Mouse (Mus musculus) embryonic facial prominence, embryonic 15.5 days (tissue): ENCODE measurements around the gene Atp7a. TPM values are rescaled to one million over a fixed set of nuclear protein-coding genes. Genes with fewer than 3 reads are reported as not detected.
"Not testable (repeated sequence)": the region's sequence is repeated elsewhere in the genome, so short reads cannot be mapped to it uniquely, and the experiment has no call there.

ENCODE experiments used
- ATAC-seq: fragments of 200-750 bp; cut with Nextera tagmentation; 2 replicates; pipeline ENCODE4 v1.8.0; 2017; ENCODE audit warnings: low read depth, moderate TSS enrichment; ENCODE audit not compliant: insufficient number of reproducible peaks, low FRiP score, low TSS enrichment
- H3K27ac ChIP-seq: fragments of 300-500 bp; sonication (generic); replicated peaks from 2 replicates; pipeline ENCODE4 v1.5.1; 2015; ENCODE audit warnings: mild to moderate bottlenecking, inconsistent platforms
- H3K27me3 ChIP-seq: fragments of 300-500 bp; sonication (generic); 2 replicates; pipeline ENCODE4 v1.6.1; 2015; ENCODE audit warnings: inconsistent platforms
- H3K36me3 ChIP-seq: fragments of 300-500 bp; sonication (generic); 2 replicates; pipeline ENCODE4 v1.6.1; 2015; ENCODE audit warnings: mild to moderate bottlenecking, inconsistent platforms
- H3K4me1 ChIP-seq: fragments of 300-500 bp; sonication (generic); 2 replicates; pipeline ENCODE4 v1.6.1; 2015; ENCODE audit warnings: inconsistent platforms
- H3K4me2 ChIP-seq: fragments of 300-500 bp; sonication (generic); replicated peaks from 2 replicates; pipeline ENCODE4 v1.6.1; 2015; ENCODE audit warnings: mild to moderate bottlenecking, inconsistent platforms
- H3K4me3 ChIP-seq: fragments of 300-500 bp; sonication (generic); replicated peaks from 2 replicates; pipeline ENCODE4 v1.5.1; 2015; ENCODE audit warnings: mild to moderate bottlenecking, inconsistent platforms
- H3K9ac ChIP-seq: fragments of 300-500 bp; sonication (generic); 2 replicates; pipeline ENCODE4 v1.6.1; 2015; ENCODE audit warnings: inconsistent platforms
- H3K9me3 ChIP-seq: fragments of 300-500 bp; sonication (generic); replicated peaks from 2 replicates; pipeline ENCODE4 v1.6.1; 2016; ENCODE audit warnings: inconsistent platforms
- WGBS: fragments of 180-500 bp; shearing (Covaris S2); methylation state at CpG from one replicate; pipeline ENCODE4 v1.1.7; 2015; 5-methylcytosine and 5-hydroxymethylcytosine counted together
- polyA plus RNA-seq: library from polyadenylated mRNA; unstranded; fragments of >200 nt; fragmentation: Nextera tagmentation; extraction: Ambion mirVana; gene quantifications from 2 replicates; pipeline ENCODE4 v1.2.1, GENCODE M21; 2015

The Atp7a gene
- polyA plus RNA-seq, 1 experiment from 2014 or later, result 21.2 TPM

GRCm38 (mm10) chrX:106027343-106027674, 233 bp downstream of the Atp7a start:
- H3K9ac ChIP-seq, result peak overlapping the region; percentile 55
- peak overlapping the region; percentile 42 for H3K4me2 ChIP-seq
- peak overlapping the region; percentile 54 for H3K4me3 ChIP-seq
- 14% methylated on average over 8 of the region's 8 CpGs for WGBS
- no peak for ATAC-seq
- H3K36me3 ChIP-seq, result no peaks in the 10 kb centered on the region
- no peaks in the 10 kb centered on the region for H3K27me3 ChIP-seq
- H3K27ac ChIP-seq, result peak overlapping the region; percentile 88
- no peaks in the 10 kb centered on the region for H3K4me1 ChIP-seq
- no peaks in the 10 kb centered on the region for H3K9me3 ChIP-seq

GRCm38 (mm10) chrX:106030176-106030575, 3.1 kb downstream of the Atp7a start:
- H3K9ac ChIP-seq, result no peak overlapping the region
- no peaks in the 10 kb centered on the region for H3K4me1 ChIP-seq
- H3K36me3 ChIP-seq, result no peaks in the 10 kb centered on the region
- no peaks in the 10 kb centered on the region for H3K27me3 ChIP-seq
- ATAC-seq, result no peak
- 70% methylated on average over 5 of the region's 5 CpGs for WGBS
- no peak overlapping the region for H3K4me3 ChIP-seq
- no peaks in the 10 kb centered on the region for H3K9me3 ChIP-seq
- H3K4me2 ChIP-seq, result no peak overlapping the region
- no peak overlapping the region for H3K27ac ChIP-seq

- Histone ChIP-seq H3K27ac (no peak overlapping the region), H3K9me3 (no peaks in the 10 kb centered on the region), H3K36me3 (no peaks in the 10 kb centered on the region), H3K4me2 (no peak overlapping the region), H3K27me3 (no peaks in the 10 kb centered on the region), H3K4me1 (no peaks in the 10 kb centered on the region), H3K4me3 (no peak overlapping the region), H3K9ac (no peak overlapping the region)
- ATAC-seq, result no peak
These were observed 4.0 kb downstream of the Atp7a start for GRCm38 (mm10) chrX:106031124-106031523.

GRCm38 (mm10) chrX:106035727-106036126, 8.7 kb downstream of the Atp7a start:
- no peak for ATAC-seq
- no peaks in the 10 kb centered on the region for H3K9me3 ChIP-seq
- H3K9ac ChIP-seq, result no peak overlapping the region
- WGBS, result 60% methylated on average over 2 of the region's 2 CpGs
- H3K4me1 ChIP-seq, result 0 out of 2 replicates have a peak, but pooled peaks cover 3% of the 10 kb centered on the region
- no peaks in the 10 kb centered on the region for H3K36me3 ChIP-seq
- H3K27me3 ChIP-seq, result no peaks in the 10 kb centered on the region
- H3K4me2 ChIP-seq, result no peak overlapping the region
- no peak overlapping the region for H3K27ac ChIP-seq
- H3K4me3 ChIP-seq, result no peak overlapping the region

GRCm38 (mm10) chrX:106037185-106037752, 10.2 kb downstream of the Atp7a start:
- no peak for ATAC-seq
- Histone ChIP-seq H3K4me2 (no peak overlapping the region), H3K27ac (no peak overlapping the region), H3K36me3 (no peaks in the 10 kb centered on the region), H3K4me1 (0 out of 2 replicates have a peak, but pooled peaks cover 3% of the 10 kb centered on the region), H3K27me3 (no peaks in the 10 kb centered on the region), H3K4me3 (no peak overlapping the region), H3K9me3 (no peaks in the 10 kb centered on the region), H3K9ac (no peak overlapping the region)
- WGBS, result 73% methylated on average over 3 of the region's 3 CpGs

GRCm38 (mm10) chrX:106043863-106044617, 17.0 kb downstream of the Atp7a start:
- Histone ChIP-seq H3K9ac (no peak overlapping the region), H3K4me1 (no peaks in the 10 kb centered on the region), H3K4me2 (no peak overlapping the region), H3K27me3 (no peaks in the 10 kb centered on the region), H3K9me3 (no peaks in the 10 kb centered on the region), H3K36me3 (no peaks in the 10 kb centered on the region), H3K4me3 (no peak overlapping the region), H3K27ac (no peak overlapping the region)
- 35% methylated on average over 8 of the region's 8 CpGs for WGBS
- ATAC-seq, result no peak

- H3K9me3 ChIP-seq, result no peaks in the 10 kb centered on the region
- no peak for ATAC-seq
- 34% methylated on average over 2 of the region's 2 CpGs for WGBS
- no peak overlapping the region for H3K4me2 ChIP-seq
- H3K4me3 ChIP-seq, result no peak overlapping the region
- no peak overlapping the region for H3K9ac ChIP-seq
- no peaks in the 10 kb centered on the region for H3K27me3 ChIP-seq
- H3K4me1 ChIP-seq, result no peaks in the 10 kb centered on the region
- H3K27ac ChIP-seq, result no peak overlapping the region
- no peaks in the 10 kb centered on the region for H3K36me3 ChIP-seq
These were observed 18.4 kb downstream of the Atp7a start for GRCm38 (mm10) chrX:106045455-106045854.

- 65% methylated on average over 9 of the region's 9 CpGs for WGBS
- Histone ChIP-seq H3K36me3 (no peaks in the 10 kb centered on the region), H3K9me3 (no peaks in the 10 kb centered on the region), H3K4me1 (no peaks in the 10 kb centered on the region), H3K4me3 (no peak overlapping the region), H3K4me2 (no peak overlapping the region), H3K27ac (no peak overlapping the region), H3K9ac (no peak overlapping the region), H3K27me3 (no peaks in the 10 kb centered on the region)
- ATAC-seq, result no peak
These were observed 18.9 kb downstream of the Atp7a start for GRCm38 (mm10) chrX:106045928-106046327.

- Histone ChIP-seq H3K9me3 (no peaks in the 10 kb centered on the region), H3K4me3 (no peak overlapping the region), H3K36me3 (no peaks in the 10 kb centered on the region), H3K27me3 (no peaks in the 10 kb centered on the region), H3K9ac (no peak overlapping the region), H3K4me2 (no peak overlapping the region), H3K27ac (no peak overlapping the region), H3K4me1 (no peaks in the 10 kb centered on the region)
- no peak for ATAC-seq
- WGBS, result 71% methylated on average over 1 of the region's 1 CpGs
These were observed 21.1 kb downstream of the Atp7a start for GRCm38 (mm10) chrX:106048191-106048590.

GRCm38 (mm10) chrX:106077858-106078257, 50.8 kb downstream of the Atp7a start:
- H3K4me1 ChIP-seq, H3K36me3 ChIP-seq, H3K27ac ChIP-seq, H3K9ac ChIP-seq, H3K4me3 ChIP-seq, H3K27me3 ChIP-seq, H3K9me3 ChIP-seq, ATAC-seq, H3K4me2 ChIP-seq: not testable (repeated sequence)
- WGBS, result 89% methylated on average over 2 of the region's 2 CpGs

- H3K4me2 ChIP-seq, result no peak overlapping the region
- no peaks in the 10 kb centered on the region for H3K9me3 ChIP-seq
- no peak overlapping the region for H3K27ac ChIP-seq
- no peak overlapping the region for H3K4me3 ChIP-seq
- no peaks in the 10 kb centered on the region for H3K27me3 ChIP-seq
- no peaks in the 10 kb centered on the region for H3K36me3 ChIP-seq
- H3K4me1 ChIP-seq, result no peaks in the 10 kb centered on the region
- WGBS, result 48% methylated on average over 13 of the region's 13 CpGs
- no peak overlapping the region for H3K9ac ChIP-seq
- no peak for ATAC-seq
These were observed 53.9 kb downstream of the Atp7a start for GRCm38 (mm10) chrX:106080811-106081443.
